Mouse (Mus musculus) heart, embryonic 12.5 days (tissue): ENCODE data around the gene Dnlz. TPM values are rescaled to one million over a fixed set of nuclear protein-coding genes. Genes with fewer than 3 reads are reported as not detected.

Experiments used
- ATAC-seq: fragments of 200-750 bp; cut with Nextera tagmentation; 2 replicates; pipeline ENCODE4 v1.8.0; 2017; ENCODE audit warnings: moderate TSS enrichment, moderate library complexity; ENCODE audit not compliant: insufficient number of reproducible peaks, low FRiP score
- H3K27ac ChIP-seq: fragments of 300-500 bp; sonication (generic); 2 replicates; pipeline ENCODE4 v1.5.1; 2016; ENCODE audit warnings: mild to moderate bottlenecking, moderate library complexity; ENCODE audit not compliant: poor library complexity, severe bottlenecking
- H3K27me3 ChIP-seq: fragments of 300-500 bp; sonication (generic); replicated peaks from 2 replicates; pipeline ENCODE4 v1.6.1; 2016; ENCODE audit warnings: mild to moderate bottlenecking, moderate library complexity
- H3K36me3 ChIP-seq: fragments of 300-500 bp; sonication (generic); 2 replicates; pipeline ENCODE4 v1.6.1; 2016; ENCODE audit warnings: mild to moderate bottlenecking, moderate library complexity
- H3K4me1 ChIP-seq: fragments of 300-500 bp; sonication (generic); replicated peaks from 2 replicates; pipeline ENCODE4 v1.6.1; 2016; ENCODE audit warnings: mild to moderate bottlenecking
- H3K4me2 ChIP-seq: fragments of 300-500 bp; sonication (generic); 2 replicates; pipeline ENCODE4 v1.6.1; 2016; ENCODE audit warnings: mild to moderate bottlenecking, moderate library complexity
- H3K4me3 ChIP-seq: fragments of 300-500 bp; sonication (generic); 2 replicates; pipeline ENCODE4 v1.5.1; 2016; ENCODE audit warnings: mild to moderate bottlenecking
- H3K9ac ChIP-seq: fragments of 300-500 bp; sonication (generic); 2 replicates; pipeline ENCODE4 v1.6.1; 2016; ENCODE audit warnings: mild to moderate bottlenecking, moderate library complexity
- H3K9me3 ChIP-seq: fragments of 300-500 bp; sonication (generic); replicated peaks from 2 replicates; pipeline ENCODE4 v1.6.1; 2016; ENCODE audit warnings: mild to moderate bottlenecking, moderate library complexity
- WGBS: fragments of 180-500 bp; shearing (Covaris S2); methylation state at CpG from one replicate; pipeline ENCODE4 v1.1.7; 2016; 5-methylcytosine and 5-hydroxymethylcytosine counted together
- polyA plus RNA-seq: library from polyadenylated mRNA; unstranded; fragments of >200 nt; fragmentation: Nextera tagmentation; extraction: Ambion mirVana; gene quantifications from 2 replicates; pipeline ENCODE4 v1.2.1, GENCODE M21; 2016

The Dnlz gene
- polyA plus RNA-seq, 1 experiment from 2014 or later: 31.4 TPM

DNA sequence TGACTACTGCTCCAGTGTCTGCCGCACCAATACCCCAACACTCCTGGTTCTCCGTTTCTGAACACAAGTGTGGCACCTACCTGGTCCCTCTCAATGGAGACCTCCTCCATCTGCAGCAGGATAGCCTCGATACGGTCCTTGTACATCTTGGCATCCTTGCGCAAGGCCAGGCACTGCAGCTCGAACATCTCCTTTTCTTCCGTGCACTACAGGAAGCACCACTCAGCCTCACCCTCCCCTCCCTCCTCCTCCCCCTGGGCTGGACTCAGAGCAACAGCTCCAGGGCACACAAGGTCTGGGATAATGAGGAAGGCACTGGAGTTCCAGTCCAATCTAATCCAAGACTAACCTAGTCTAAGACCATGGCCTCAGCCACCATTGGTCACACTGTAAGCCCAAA is 4.8 kb upstream of the Dnlz start:
- 68% methylated on average over 7 of the region's 7 CpGs for WGBS
- H3K27me3 ChIP-seq: 0 out of 2 replicates have a peak, but pooled peaks cover 6% of the 10 kb centered on the region
- no peak overlapping the region for H3K9ac ChIP-seq
- no peaks in the 10 kb centered on the region for H3K9me3 ChIP-seq
- no peaks in the 10 kb centered on the region for H3K36me3 ChIP-seq
- ATAC-seq: no peak
- H3K4me1 ChIP-seq: peaks cover 6% of the 10 kb centered on the region; the same call in 1 of the 2 replicates
- H3K27ac ChIP-seq: no peak overlapping the region
- H3K4me3 ChIP-seq: no peak overlapping the region
- H3K4me2 ChIP-seq: no peak overlapping the region

DNA sequence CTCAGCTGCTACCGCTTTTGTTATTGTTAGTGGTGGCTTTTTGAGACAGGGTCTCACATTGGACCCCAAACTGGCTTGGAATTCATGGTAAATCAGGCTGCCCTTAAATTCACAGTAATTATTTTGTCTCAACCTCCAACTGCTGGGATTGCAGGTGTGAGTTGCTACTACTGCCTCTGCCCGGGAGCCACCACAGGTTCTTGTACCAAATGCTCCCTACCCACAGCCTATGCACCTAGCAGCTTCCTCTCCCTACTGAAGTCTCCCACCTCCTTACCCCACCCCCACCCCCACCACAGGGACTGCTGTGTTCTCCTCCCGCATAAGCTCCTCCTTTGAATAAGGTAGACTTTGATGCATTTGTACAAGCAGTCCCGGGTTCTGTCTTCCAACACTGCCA is 4.3 kb upstream of the Dnlz start:
- no peak for ATAC-seq
- H3K4me1 ChIP-seq: peaks cover 6% of the 10 kb centered on the region; the same call in 1 of the 2 replicates
- H3K27ac ChIP-seq: no peak overlapping the region
- no peak overlapping the region for H3K4me2 ChIP-seq
- WGBS: 75% methylated on average over 4 of the region's 4 CpGs
- H3K4me3 ChIP-seq: no peak overlapping the region
- H3K27me3 ChIP-seq: 0 out of 2 replicates have a peak, but pooled peaks cover 6% of the 10 kb centered on the region
- no peaks in the 10 kb centered on the region for H3K36me3 ChIP-seq
- no peak overlapping the region for H3K9ac ChIP-seq
- no peaks in the 10 kb centered on the region for H3K9me3 ChIP-seq

DNA sequence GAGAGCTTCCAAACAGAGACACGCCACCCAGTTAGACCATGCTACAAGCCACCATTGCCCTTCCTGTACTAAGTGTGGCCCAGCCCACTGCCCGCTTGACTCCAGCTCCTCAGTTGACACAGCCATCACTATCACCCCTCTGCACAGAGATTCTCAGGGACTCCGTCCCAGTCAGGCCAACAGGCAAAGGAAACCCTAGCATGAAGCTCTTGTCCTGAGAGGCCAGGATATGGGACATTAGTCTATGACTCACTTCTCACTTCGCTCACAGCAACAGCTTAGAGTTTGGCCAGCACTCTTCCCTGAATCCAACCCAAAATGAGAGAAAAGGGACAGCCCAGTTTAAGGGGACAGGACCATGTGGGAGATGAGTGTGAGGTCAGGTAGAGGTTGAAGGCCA is 2.5 kb upstream of the Dnlz start:
- no peak overlapping the region for H3K4me2 ChIP-seq
- H3K27ac ChIP-seq: no peak overlapping the region
- 0 out of 2 replicates have a peak, but pooled peaks cover 6% of the 10 kb centered on the region for H3K27me3 ChIP-seq
- H3K9ac ChIP-seq: no peak overlapping the region
- peaks cover 19% of the 10 kb centered on the region for H3K4me1 ChIP-seq
- H3K36me3 ChIP-seq: peaks cover 11% of the 10 kb centered on the region
- no peak overlapping the region for H3K4me3 ChIP-seq
- H3K9me3 ChIP-seq: no peaks in the 10 kb centered on the region
- WGBS: 86% methylated on average over 4 of the region's 4 CpGs
- ATAC-seq: no peak

DNA sequence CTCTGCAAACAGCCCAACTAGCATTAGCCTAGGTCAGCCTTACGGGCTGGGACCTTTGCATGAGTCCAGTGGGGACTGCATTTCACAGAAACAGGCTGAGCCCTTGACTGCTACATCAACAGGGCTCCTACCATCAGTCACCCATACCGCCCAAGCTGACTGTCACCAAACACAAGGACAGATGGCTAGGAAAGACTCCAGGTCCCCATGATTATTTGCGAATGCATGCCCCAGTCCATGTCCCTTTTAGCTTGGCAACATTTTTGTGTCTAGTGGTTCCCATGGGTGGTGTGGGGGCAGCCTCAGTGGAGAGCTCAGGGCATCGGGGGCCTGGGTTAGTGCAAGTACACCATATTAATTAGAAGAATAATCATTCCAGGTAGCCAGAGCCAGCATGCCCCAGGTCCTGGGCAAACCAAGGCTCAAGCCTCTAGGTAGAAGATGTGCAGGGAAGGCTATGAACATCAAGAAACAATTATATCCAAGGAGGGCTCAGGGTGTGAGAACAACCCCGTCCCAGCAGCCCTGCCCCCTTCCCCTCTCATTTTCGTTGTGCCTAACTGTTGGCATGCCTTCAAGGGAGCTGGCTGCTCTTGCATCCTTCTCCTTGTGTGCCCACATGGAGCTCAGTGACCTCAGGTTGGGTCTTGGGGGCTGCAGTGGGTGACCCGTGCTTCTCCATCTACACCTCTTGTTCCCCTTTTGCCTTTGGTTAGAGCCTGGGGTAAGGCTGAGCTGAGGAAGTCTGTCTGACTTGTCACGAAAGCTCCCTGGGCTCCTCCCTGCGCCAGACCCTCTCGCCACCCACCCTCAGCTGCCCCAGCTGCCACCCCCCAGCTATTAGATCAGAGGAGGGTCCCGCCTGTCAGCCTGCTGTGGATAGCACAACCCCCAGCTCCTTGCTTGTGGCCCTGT is 1.4 kb upstream of the Dnlz start:
- Histone ChIP-seq H3K4me1 (peaks cover 30% of the 10 kb centered on the region), H3K9ac (no peak overlapping the region), H3K36me3 (peaks cover 22% of the 10 kb centered on the region), H3K9me3 (no peaks in the 10 kb centered on the region), H3K4me3 (peak overlapping the region; percentile 79; the same call in 1 of the 2 replicates), H3K4me2 (peak overlapping the region; percentile 97), H3K27me3 (0 out of 2 replicates have a peak, but pooled peaks cover 6% of the 10 kb centered on the region), H3K27ac (no peak overlapping the region)
- WGBS: 86% methylated on average over 11 of the region's 11 CpGs
- no peak for ATAC-seq

DNA sequence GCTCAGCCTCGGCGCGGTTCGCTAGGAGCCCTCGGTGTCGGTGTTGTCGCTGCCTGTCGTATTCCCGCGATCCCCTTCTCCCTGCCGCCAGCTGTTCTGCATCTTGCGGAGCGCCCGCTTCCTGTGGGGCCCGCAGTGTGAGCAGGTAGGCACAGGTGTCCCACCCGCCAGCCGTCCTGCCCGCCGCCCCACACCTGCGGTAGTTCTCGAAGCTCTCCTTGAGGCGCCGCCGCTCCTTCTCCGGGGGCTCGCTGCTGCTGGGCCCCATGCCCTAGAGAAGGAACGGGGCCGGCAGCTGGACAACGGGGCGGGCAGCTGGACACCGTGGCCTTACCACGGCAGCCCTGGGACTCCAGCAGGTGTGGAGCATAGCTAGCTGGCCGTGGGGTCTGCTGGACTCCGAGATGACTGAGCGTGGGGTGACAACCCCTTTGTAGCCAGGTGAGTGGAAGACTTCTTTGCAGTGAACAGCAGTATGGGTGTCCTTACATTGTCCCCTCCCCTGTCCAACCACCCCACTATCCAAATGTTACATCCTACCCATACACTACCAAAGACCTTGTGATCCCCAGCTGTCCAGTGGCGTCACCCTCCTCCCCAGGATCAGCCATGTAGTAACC is 491 bp upstream of the Dnlz start:
- Histone ChIP-seq H3K4me2 (peak overlapping the region; percentile 97), H3K27ac (no peak overlapping the region), H3K36me3 (peaks cover 30% of the 10 kb centered on the region), H3K27me3 (0 out of 2 replicates have a peak, but pooled peaks cover 6% of the 10 kb centered on the region), H3K9me3 (no peaks in the 10 kb centered on the region), H3K4me3 (peak overlapping the region; percentile 79), H3K4me1 (peaks cover 38% of the 10 kb centered on the region), H3K9ac (peak overlapping the region; percentile 84)
- 0 out of 2 replicates have a peak, but pooled peaks have one; percentile 6 for ATAC-seq
- 3% methylated on average over 36 of the region's 36 CpGs for WGBS

GRCm38 (mm10) chr2:26348241-26348640 is 3.7 kb downstream of the Dnlz start:
- peaks cover 45% of the 10 kb centered on the region for H3K4me1 ChIP-seq
- no peaks in the 10 kb centered on the region for H3K9me3 ChIP-seq
- 49% methylated on average over 6 of the region's 6 CpGs for WGBS
- H3K4me2 ChIP-seq: no peak overlapping the region
- peak; percentile 29; the same call in 1 of the 2 replicates for ATAC-seq
- H3K9ac ChIP-seq: no peak overlapping the region
- H3K36me3 ChIP-seq: peaks cover 71% of the 10 kb centered on the region
- no peak overlapping the region for H3K4me3 ChIP-seq
- no peaks in the 10 kb centered on the region for H3K27me3 ChIP-seq
- H3K27ac ChIP-seq: peak overlapping the region; percentile 49

GRCm38 (mm10) chr2:26342609-26343490 is 9.1 kb downstream of the Dnlz start:
- Histone ChIP-seq H3K27me3 (no peaks in the 10 kb centered on the region), H3K9ac (peak overlapping the region; percentile 9; the same call in 1 of the 2 replicates), H3K27ac (peak overlapping the region; percentile 95), H3K4me2 (peak overlapping the region; percentile 22; the same call in 1 of the 2 replicates), H3K9me3 (no peaks in the 10 kb centered on the region), H3K36me3 (peaks cover 90% of the 10 kb centered on the region), H3K4me3 (no peak overlapping the region), H3K4me1 (peaks cover 59% of the 10 kb centered on the region)
- WGBS: 61% methylated on average over 11 of the region's 11 CpGs
- peak; percentile 47 for ATAC-seq

DNA sequence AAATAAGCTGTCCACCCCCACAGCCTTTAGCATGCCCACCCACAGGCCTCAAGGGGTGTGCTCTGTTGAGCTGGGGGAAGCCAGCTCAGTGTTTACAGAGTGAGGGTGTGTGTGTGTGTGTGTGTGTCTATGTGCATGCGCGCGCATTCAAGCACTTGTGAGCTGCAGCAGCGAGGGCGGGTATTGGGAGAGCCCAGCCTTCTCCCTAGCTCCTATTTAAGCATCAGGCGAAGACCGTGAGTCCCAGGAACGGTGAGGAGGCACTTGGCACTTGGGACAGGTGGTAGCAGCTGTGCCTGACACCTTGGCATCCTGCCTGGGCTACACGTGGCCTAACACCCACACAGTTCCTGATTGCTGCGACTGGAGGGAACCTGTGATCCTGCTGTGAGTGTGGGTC is 9.9 kb downstream of the Dnlz start:
- H3K9me3 ChIP-seq: no peaks in the 10 kb centered on the region
- no peak overlapping the region for H3K4me3 ChIP-seq
- WGBS: 40% methylated on average over 10 of the region's 10 CpGs
- H3K9ac ChIP-seq: peak overlapping the region; percentile 61; the same call in 1 of the 2 replicates
- peaks cover 82% of the 10 kb centered on the region for H3K36me3 ChIP-seq
- H3K4me2 ChIP-seq: peak overlapping the region; percentile 32; the same call in 1 of the 2 replicates
- ATAC-seq: peak; percentile 68
- H3K4me1 ChIP-seq: peaks cover 51% of the 10 kb centered on the region
- peak overlapping the region; percentile 95 for H3K27ac ChIP-seq
- H3K27me3 ChIP-seq: no peaks in the 10 kb centered on the region

DNA sequence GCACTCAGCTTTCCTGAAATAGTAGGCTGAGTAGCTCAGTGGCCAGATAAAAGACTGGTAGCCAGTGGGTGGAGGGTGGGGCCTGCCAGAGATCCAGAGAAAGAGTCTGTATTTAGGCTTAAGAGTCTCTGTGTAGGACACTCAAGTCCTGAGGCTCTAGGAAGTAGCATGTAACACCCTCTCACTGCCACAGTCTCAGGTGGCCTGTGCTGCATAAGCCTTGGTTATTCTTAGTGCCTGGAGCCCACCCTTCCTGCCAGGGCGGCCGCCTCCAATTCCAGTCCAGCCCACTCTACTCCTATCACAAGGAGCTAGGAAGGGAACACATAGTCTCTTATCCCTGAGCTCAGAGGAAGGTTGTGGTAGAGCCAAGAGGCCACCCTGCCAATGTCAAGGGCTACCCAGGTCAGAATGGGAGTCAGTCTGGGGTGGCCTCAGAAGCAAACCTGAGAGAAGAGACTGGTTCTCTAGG is 10.4 kb downstream of the Dnlz start:
- 51% methylated on average over 2 of the region's 2 CpGs for WGBS
- Histone ChIP-seq H3K4me2 (peak overlapping the region; percentile 32), H3K4me1 (peaks cover 51% of the 10 kb centered on the region), H3K9ac (peak overlapping the region; percentile 61), H3K4me3 (no peak overlapping the region), H3K27me3 (no peaks in the 10 kb centered on the region), H3K36me3 (peaks cover 77% of the 10 kb centered on the region), H3K9me3 (no peaks in the 10 kb centered on the region), H3K27ac (peak overlapping the region; percentile 95)
- ATAC-seq: peak; percentile 48

DNA sequence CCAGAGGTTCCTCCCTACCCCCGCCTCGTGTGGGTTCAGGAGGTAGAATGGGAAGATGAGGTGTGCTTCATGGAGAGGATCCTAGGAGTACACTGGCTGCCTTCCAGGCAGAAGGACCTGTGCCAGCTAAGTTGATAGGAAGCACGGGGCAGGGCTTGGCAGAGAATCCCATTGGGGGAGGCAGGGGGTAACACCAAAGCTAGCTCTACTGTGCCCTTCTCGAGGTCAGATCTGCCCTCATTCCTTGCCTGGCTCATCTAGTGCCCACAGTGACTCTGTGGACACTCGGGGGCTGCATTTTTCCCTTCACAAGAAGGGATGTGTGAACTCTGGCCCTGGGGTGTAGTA is 12.7 kb downstream of the Dnlz start:
- H3K27ac ChIP-seq: no peak overlapping the region; the same call in 1 of the 2 replicates
- peaks cover 51% of the 10 kb centered on the region for H3K4me1 ChIP-seq
- WGBS: 81% methylated on average over 5 of the region's 5 CpGs
- no peaks in the 10 kb centered on the region for H3K27me3 ChIP-seq
- H3K4me3 ChIP-seq: no peak overlapping the region
- H3K9ac ChIP-seq: no peak overlapping the region
- H3K36me3 ChIP-seq: peaks cover 53% of the 10 kb centered on the region
- no peak overlapping the region for H3K4me2 ChIP-seq
- ATAC-seq: no peak
- H3K9me3 ChIP-seq: no peaks in the 10 kb centered on the region
